Mouse (Mus musculus) heart, embryonic 11.5 days (tissue): ENCODE results near the gene Rgs7bp. TPM values are rescaled to one million over a fixed set of nuclear protein-coding genes. Genes with fewer than 3 reads are reported as not detected.

Experiments used
- ATAC-seq: fragments of 200-750 bp; cut with Nextera tagmentation; replicated peaks from 2 replicates; pipeline ENCODE4 v1.8.0; 2017; ENCODE audit warnings: moderate library complexity; ENCODE audit not compliant: insufficient number of reproducible peaks, low FRiP score, low TSS enrichment
- H3K27ac ChIP-seq: fragments of 300-500 bp; sonication (generic); 2 replicates; pipeline ENCODE4 v1.5.1; 2014; ENCODE audit warnings: mild to moderate bottlenecking, low read depth, low read length
- H3K27me3 ChIP-seq: fragments of 300-500 bp; sonication (generic); 2 replicates; pipeline ENCODE4 v1.6.1; 2014; ENCODE audit warnings: mild to moderate bottlenecking, low read length, mixed read lengths; ENCODE audit not compliant: control insufficient read depth, insufficient read depth
- H3K36me3 ChIP-seq: fragments of 300-500 bp; sonication (generic); 2 replicates; pipeline ENCODE4 v1.6.1; 2014; ENCODE audit warnings: mild to moderate bottlenecking, low read length, moderate library complexity, mixed read lengths; ENCODE audit not compliant: control insufficient read depth, insufficient read depth
- H3K4me1 ChIP-seq: fragments of 300-500 bp; sonication (generic); 2 replicates; pipeline ENCODE4 v1.6.1; 2014; ENCODE audit warnings: low read length; ENCODE audit not compliant: control insufficient read depth, insufficient read depth
- H3K4me2 ChIP-seq: fragments of 300-500 bp; sonication (generic); 2 replicates; pipeline ENCODE4 v1.6.1; 2014; ENCODE audit warnings: mild to moderate bottlenecking, moderate library complexity
- H3K4me3 ChIP-seq: fragments of 300-500 bp; sonication (generic); 2 replicates; pipeline ENCODE4 v1.5.1; 2014; ENCODE audit warnings: low read depth, low read length
- H3K9ac ChIP-seq: fragments of 300-500 bp; sonication (generic); 2 replicates; pipeline ENCODE4 v1.6.1; 2014; ENCODE audit warnings: mild to moderate bottlenecking, low read depth, low read length, moderate library complexity
- H3K9me3 ChIP-seq: fragments of 300-500 bp; sonication (generic); replicated peaks from 2 replicates; pipeline ENCODE4 v1.6.1; 2016; ENCODE audit warnings: low read length; ENCODE audit not compliant: control insufficient read depth
- WGBS: fragments of 180-500 bp; shearing (Covaris S2); extraction: QIAGEN DNeasy Blood & Tissue Kit; methylation state at CpG from one replicate; pipeline ENCODE4 v1.1.7; 2014; ENCODE audit not compliant: insufficient replicate concordance; 5-methylcytosine and 5-hydroxymethylcytosine counted together
- polyA plus RNA-seq: library from polyadenylated mRNA; unstranded; fragments of >200 nt; fragmentation: Nextera tagmentation; extraction: Ambion mirVana; gene quantifications from 2 replicates; pipeline ENCODE4 v1.2.1, GENCODE M21; 2014

Gene Rgs7bp
- polyA plus RNA-seq, 1 experiment from 2014 or later, result 3.4 TPM

GRCm38 (mm10) chr13:104962716-104963411 lies 91.9 kb downstream of the Rgs7bp start:
- no peaks in the 10 kb centered on the region for H3K27me3 ChIP-seq
- no peaks in the 10 kb centered on the region for H3K4me1 ChIP-seq
- H3K27ac ChIP-seq, result no peak overlapping the region
- H3K9me3 ChIP-seq, result no peaks in the 10 kb centered on the region
- H3K4me2 ChIP-seq, result no peak overlapping the region
- H3K9ac ChIP-seq, result no peak overlapping the region
- ATAC-seq, result 0 out of 2 replicates have a peak, but pooled peaks have one; percentile 52
- no peaks in the 10 kb centered on the region for H3K36me3 ChIP-seq
- 56% methylated on average over 11 of the region's 11 CpGs for WGBS
- H3K4me3 ChIP-seq, result no peak overlapping the region

GRCm38 (mm10) chr13:104962166-104962565 lies 92.6 kb downstream of the Rgs7bp start:
- Histone ChIP-seq H3K9ac (no peak overlapping the region), H3K4me2 (no peak overlapping the region), H3K4me1 (no peaks in the 10 kb centered on the region), H3K4me3 (no peak overlapping the region), H3K27me3 (no peaks in the 10 kb centered on the region), H3K36me3 (no peaks in the 10 kb centered on the region), H3K9me3 (no peaks in the 10 kb centered on the region), H3K27ac (no peak overlapping the region)
- ATAC-seq, result no peak
- WGBS, result 84% methylated on average over 7 of the region's 7 CpGs

GRCm38 (mm10) chr13:104960951-104961715 lies 93.6 kb downstream of the Rgs7bp start:
- Histone ChIP-seq H3K4me1 (no peaks in the 10 kb centered on the region), H3K27me3 (no peaks in the 10 kb centered on the region), H3K9ac (no peak overlapping the region), H3K4me3 (no peak overlapping the region), H3K36me3 (no peaks in the 10 kb centered on the region), H3K4me2 (no peak overlapping the region), H3K27ac (no peak overlapping the region), H3K9me3 (no peaks in the 10 kb centered on the region)
- WGBS, result 79% methylated on average over 14 of the region's 14 CpGs
- ATAC-seq, result no peak

GRCm38 (mm10) chr13:104960206-104960928 lies 94.4 kb downstream of the Rgs7bp start:
- ATAC-seq, result no peak
- WGBS, result 78% methylated on average over 7 of the region's 7 CpGs
- H3K36me3 ChIP-seq, result no peaks in the 10 kb centered on the region
- no peak overlapping the region for H3K27ac ChIP-seq
- no peaks in the 10 kb centered on the region for H3K4me1 ChIP-seq
- H3K4me2 ChIP-seq, result no peak overlapping the region
- H3K27me3 ChIP-seq, result no peaks in the 10 kb centered on the region
- no peak overlapping the region for H3K9ac ChIP-seq
- no peak overlapping the region for H3K4me3 ChIP-seq
- H3K9me3 ChIP-seq, result no peaks in the 10 kb centered on the region

GRCm38 (mm10) chr13:104959733-104960132 lies 95.0 kb downstream of the Rgs7bp start:
- ATAC-seq, result no peak
- Histone ChIP-seq H3K4me2 (no peak overlapping the region), H3K27me3 (no peaks in the 10 kb centered on the region), H3K4me3 (no peak overlapping the region), H3K4me1 (no peaks in the 10 kb centered on the region), H3K9me3 (no peaks in the 10 kb centered on the region), H3K9ac (no peak overlapping the region), H3K27ac (no peak overlapping the region), H3K36me3 (no peaks in the 10 kb centered on the region)
- 69% methylated on average over 4 of the region's 4 CpGs for WGBS

- ATAC-seq, result no peak; the same call in 1 of the 2 replicates
- no peak overlapping the region for H3K4me3 ChIP-seq
- 3% methylated on average over 7 of the region's 7 CpGs for WGBS
These were observed 106.8 kb downstream of the Rgs7bp start for GRCm38 (mm10) chr13:104947958-104948357.

GRCm38 (mm10) chr13:104940483-104940882 lies 114.2 kb downstream of the Rgs7bp start:
- no peaks in the 10 kb centered on the region for H3K4me1 ChIP-seq
- H3K4me2 ChIP-seq, result no peak overlapping the region
- no peaks in the 10 kb centered on the region for H3K9me3 ChIP-seq
- no peaks in the 10 kb centered on the region for H3K36me3 ChIP-seq
- no peak overlapping the region for H3K27ac ChIP-seq
- H3K27me3 ChIP-seq, result no peaks in the 10 kb centered on the region
- no peak overlapping the region for H3K4me3 ChIP-seq
- 92% methylated on average over 8 of the region's 8 CpGs for WGBS
- no peak for ATAC-seq
- no peak overlapping the region for H3K9ac ChIP-seq

More at GRCm38 (mm10) chr13:104947958-104948357, 106.8 kb downstream of the Rgs7bp start:
- H3K4me1 ChIP-seq, result no peaks in the 10 kb centered on the region
- peak overlapping the region; percentile 39 for H3K4me2 ChIP-seq
- no peaks in the 10 kb centered on the region for H3K9me3 ChIP-seq
- H3K36me3 ChIP-seq, result no peaks in the 10 kb centered on the region
- H3K27ac ChIP-seq, result no peak overlapping the region
- H3K9ac ChIP-seq, result no peak overlapping the region
- no peaks in the 10 kb centered on the region for H3K27me3 ChIP-seq

- Histone ChIP-seq H3K9ac (no peak overlapping the region), H3K4me2 (no peak overlapping the region), H3K27me3 (no peaks in the 10 kb centered on the region), H3K27ac (no peak overlapping the region), H3K36me3 (no peaks in the 10 kb centered on the region), H3K9me3 (no peaks in the 10 kb centered on the region), H3K4me1 (no peaks in the 10 kb centered on the region), H3K4me3 (no peak overlapping the region)
- 3% methylated on average over 4 of the region's 4 CpGs for WGBS
- no peak for ATAC-seq
These were observed 114.9 kb downstream of the Rgs7bp start for GRCm38 (mm10) chr13:104939856-104940255.
